Mouse (Mus musculus) forebrain, embryonic 13.5 days (tissue): ENCODE measurements around the gene Lefty2. TPM values are rescaled to one million over a fixed set of nuclear protein-coding genes. Genes with fewer than 3 reads are reported as not detected.
"Not testable (repeated sequence)": the region's sequence is repeated elsewhere in the genome, so short reads cannot be mapped to it uniquely, and the experiment has no call there.

Experiments
- ATAC-seq: fragments of 200-750 bp; cut with Nextera tagmentation; 2 replicates; pipeline ENCODE4 v1.8.0; 2017
- H3K27ac ChIP-seq: fragments of 300-500 bp; sonication (generic); 2 replicates; pipeline ENCODE4 v1.5.1; 2015; ENCODE audit warnings: inconsistent platforms, mild to moderate bottlenecking, moderate library complexity
- H3K27me3 ChIP-seq: fragments of 300-500 bp; sonication (generic); 2 replicates; pipeline ENCODE4 v1.6.1; 2015; ENCODE audit warnings: mild to moderate bottlenecking, inconsistent platforms
- H3K36me3 ChIP-seq: fragments of 300-500 bp; sonication (generic); 2 replicates; pipeline ENCODE4 v1.6.1; 2015; ENCODE audit warnings: mild to moderate bottlenecking, inconsistent platforms; ENCODE audit not compliant: poor library complexity, severe bottlenecking
- H3K4me1 ChIP-seq: fragments of 300-500 bp; sonication (generic); 2 replicates; pipeline ENCODE4 v1.6.1; 2015; ENCODE audit warnings: inconsistent platforms
- H3K4me2 ChIP-seq: fragments of 300-500 bp; sonication (generic); 2 replicates; pipeline ENCODE4 v1.6.1; 2015; ENCODE audit warnings: inconsistent platforms, mild to moderate bottlenecking, moderate library complexity
- H3K4me3 ChIP-seq: fragments of 300-500 bp; sonication (generic); 2 replicates; pipeline ENCODE4 v1.5.1; 2015; ENCODE audit warnings: mild to moderate bottlenecking, inconsistent platforms
- H3K9ac ChIP-seq: fragments of 300-500 bp; sonication (generic); 2 replicates; pipeline ENCODE4 v1.6.1; 2015; ENCODE audit warnings: mild to moderate bottlenecking, inconsistent platforms
- H3K9me3 ChIP-seq: fragments of 300-500 bp; sonication (generic); replicated peaks from 2 replicates; pipeline ENCODE4 v1.6.1; 2016; ENCODE audit warnings: inconsistent platforms
- WGBS: fragments of 180-500 bp; shearing (Covaris S2); methylation state at CpG from one replicate; pipeline ENCODE4 v1.1.7; 2015; 5-methylcytosine and 5-hydroxymethylcytosine counted together
- polyA plus RNA-seq: library from polyadenylated mRNA; unstranded; fragments of >200 nt; fragmentation: Nextera tagmentation; extraction: Ambion mirVana; gene quantifications from 2 replicates; pipeline ENCODE4 v1.2.1, GENCODE M21; 2015

Lefty2 gene
- polyA plus RNA-seq, 1 experiment from 2014 or later: 0.41 TPM

- no peaks in the 10 kb centered on the region for H3K9me3 ChIP-seq
- H3K27ac ChIP-seq: no peak overlapping the region
- no peak overlapping the region for H3K9ac ChIP-seq
- no peaks in the 10 kb centered on the region for H3K4me1 ChIP-seq
- no peaks in the 10 kb centered on the region for H3K27me3 ChIP-seq
- WGBS: 82% methylated on average over 2 of the region's 2 CpGs
- no peak overlapping the region for H3K4me3 ChIP-seq
- no peak overlapping the region for H3K4me2 ChIP-seq
- ATAC-seq: no peak
- H3K36me3 ChIP-seq: no peaks in the 10 kb centered on the region
Measured at GRCm38 (mm10) chr1:180874615-180875014, 18.3 kb upstream of the Lefty2 start.

DNA sequence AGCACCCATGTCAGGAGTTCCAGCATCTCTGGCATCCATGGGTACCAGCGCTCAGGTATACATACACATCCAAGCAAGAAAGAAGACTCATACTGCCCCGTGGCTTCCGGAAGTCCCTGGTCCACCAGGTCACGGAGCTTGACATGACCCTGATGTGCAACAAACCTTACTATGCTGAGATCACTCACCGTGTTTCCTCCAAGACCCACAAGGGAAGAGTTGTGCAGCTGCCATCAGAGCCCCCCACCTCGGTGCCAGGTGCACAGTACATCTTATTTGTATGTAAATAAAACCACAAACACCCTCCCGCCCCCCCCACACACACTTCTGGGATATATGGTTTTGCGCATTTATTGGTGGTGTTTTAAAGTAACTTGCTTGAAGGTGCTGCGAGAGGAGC is 17.8 kb upstream of the Lefty2 start:
- Histone ChIP-seq H3K4me3 (no peak overlapping the region), H3K4me2 (no peak overlapping the region), H3K27ac (no peak overlapping the region), H3K9me3 (no peaks in the 10 kb centered on the region), H3K9ac (no peak overlapping the region), H3K36me3 (no peaks in the 10 kb centered on the region), H3K27me3 (no peaks in the 10 kb centered on the region), H3K4me1 (no peaks in the 10 kb centered on the region)
- ATAC-seq: no peak
- 91% methylated on average over 9 of the region's 9 CpGs for WGBS

GRCm38 (mm10) chr1:180877466-180877865 is 15.4 kb upstream of the Lefty2 start:
- Histone ChIP-seq H3K27ac (no peak overlapping the region), H3K27me3 (no peaks in the 10 kb centered on the region), H3K4me2 (no peak overlapping the region), H3K36me3 (no peaks in the 10 kb centered on the region), H3K4me1 (no peaks in the 10 kb centered on the region), H3K4me3 (no peak overlapping the region), H3K9me3 (no peaks in the 10 kb centered on the region), H3K9ac (no peak overlapping the region)
- ATAC-seq: no peak
- WGBS: 73% methylated on average over 4 of the region's 4 CpGs

DNA sequence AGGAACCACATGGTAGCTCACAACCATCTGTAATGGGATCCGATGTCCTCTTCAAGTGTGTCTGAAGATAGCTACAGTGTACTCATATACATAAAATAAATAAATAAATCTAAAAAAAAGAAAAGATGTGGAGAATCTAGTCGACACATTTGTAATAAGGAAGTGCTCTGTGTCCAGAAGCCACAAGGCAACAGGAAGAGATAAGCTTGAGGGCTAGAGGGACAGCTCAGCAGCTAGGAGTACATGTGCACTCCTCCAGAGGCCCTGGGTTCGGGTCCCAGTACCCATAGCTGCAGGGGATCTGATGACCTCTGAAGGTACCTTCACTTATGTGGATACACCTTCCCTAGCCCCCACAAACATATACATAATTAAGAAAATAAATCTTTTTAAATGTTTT is 11.1 kb upstream of the Lefty2 start:
- no peak for ATAC-seq

GRCm38 (mm10) chr1:180883731-180884130 is 9.2 kb upstream of the Lefty2 start:
- ATAC-seq: no peak
- H3K4me1 ChIP-seq: peaks cover 7% of the 10 kb centered on the region
- no peak overlapping the region for H3K9ac ChIP-seq
- 48% methylated on average over 7 of the region's 7 CpGs for WGBS
- H3K27me3 ChIP-seq: no peaks in the 10 kb centered on the region
- no peaks in the 10 kb centered on the region for H3K36me3 ChIP-seq
- H3K4me3 ChIP-seq: no peak overlapping the region
- H3K4me2 ChIP-seq: no peak overlapping the region
- H3K27ac ChIP-seq: no peak overlapping the region
- no peaks in the 10 kb centered on the region for H3K9me3 ChIP-seq

More for the DNA sequence above, 11.1 kb upstream of the Lefty2 start:
- Histone ChIP-seq H3K9ac (no peak overlapping the region), H3K4me1 (no peaks in the 10 kb centered on the region), H3K27me3 (no peaks in the 10 kb centered on the region), H3K36me3 (no peaks in the 10 kb centered on the region), H3K27ac (no peak overlapping the region), H3K4me2 (no peak overlapping the region), H3K9me3 (no peaks in the 10 kb centered on the region), H3K4me3 (no peak overlapping the region)
- WGBS: 85% methylated on average over 3 of the region's 3 CpGs

DNA sequence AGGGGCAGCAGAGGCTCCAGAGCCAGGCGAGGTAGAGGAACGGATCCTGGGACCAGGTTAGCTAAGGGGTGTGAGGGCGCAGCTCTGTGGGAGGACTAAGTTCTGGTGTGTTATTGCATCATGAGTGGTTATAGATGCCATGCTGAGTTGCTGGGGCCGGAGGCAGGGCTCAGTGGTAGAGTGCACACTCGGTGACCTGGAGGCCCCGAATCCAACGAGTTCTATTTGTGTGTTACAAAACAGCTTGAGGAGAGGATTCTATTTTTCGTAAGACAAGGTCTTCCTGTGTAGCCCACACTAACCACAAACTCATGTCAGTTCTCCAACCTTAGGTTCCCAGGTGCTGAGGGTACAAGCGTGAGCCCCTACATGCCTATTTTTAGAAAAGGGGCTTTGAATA is 8.4 kb upstream of the Lefty2 start:
- H3K4me2 ChIP-seq: no peak overlapping the region
- no peak for ATAC-seq

DNA sequence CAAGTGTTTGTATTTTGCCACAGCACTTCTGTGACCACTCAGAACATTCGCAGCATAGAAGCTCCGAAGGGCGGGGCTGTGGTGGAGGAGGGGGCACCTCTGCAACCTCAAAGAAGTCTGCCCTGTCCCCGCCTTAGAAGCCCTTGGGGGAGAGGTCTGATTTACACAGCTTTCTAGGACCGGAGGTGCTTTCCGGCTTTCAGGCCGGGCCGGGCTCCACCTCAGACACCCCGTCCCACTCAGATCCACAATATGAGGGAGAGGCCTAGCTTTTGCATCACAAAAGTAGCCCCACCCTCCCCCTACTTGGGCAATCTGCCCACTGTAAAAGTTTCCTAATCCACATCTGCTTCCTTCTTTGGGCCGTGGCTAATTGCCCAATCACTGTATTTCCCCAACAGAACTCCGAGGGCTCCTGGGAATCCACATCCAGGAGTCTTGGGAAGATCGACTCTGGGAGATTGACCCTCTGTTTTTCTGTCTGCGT is 4.3 kb upstream of the Lefty2 start:
- Histone ChIP-seq H3K9me3 (no peaks in the 10 kb centered on the region), H3K4me2 (peak overlapping the region; percentile 40), H3K9ac (no peak overlapping the region), H3K36me3 (no peaks in the 10 kb centered on the region), H3K27me3 (peaks cover 14% of the 10 kb centered on the region), H3K4me3 (no peak overlapping the region), H3K4me1 (peaks cover 13% of the 10 kb centered on the region), H3K27ac (no peak overlapping the region)
- WGBS: 8% methylated on average over 13 of the region's 13 CpGs
- ATAC-seq: peak; percentile 68

More for the DNA sequence above, 8.4 kb upstream of the Lefty2 start:
- no peak overlapping the region for H3K9ac ChIP-seq
- H3K4me1 ChIP-seq: peaks cover 13% of the 10 kb centered on the region
- H3K36me3 ChIP-seq: no peaks in the 10 kb centered on the region
- no peak overlapping the region for H3K27ac ChIP-seq
- 86% methylated on average over 9 of the region's 9 CpGs for WGBS
- H3K9me3 ChIP-seq: no peaks in the 10 kb centered on the region
- no peaks in the 10 kb centered on the region for H3K27me3 ChIP-seq
- no peak overlapping the region for H3K4me3 ChIP-seq

- H3K9me3 ChIP-seq: no peaks in the 10 kb centered on the region
- 0 out of 2 replicates have a peak overlapping the region, but pooled peaks have one; percentile 40 for H3K4me2 ChIP-seq
- WGBS: 39% methylated on average over 7 of the region's 7 CpGs
- H3K27ac ChIP-seq: no peak overlapping the region
- 0 out of 2 replicates have a peak, but pooled peaks have one; percentile 24 for ATAC-seq
- H3K36me3 ChIP-seq: no peaks in the 10 kb centered on the region
- no peak overlapping the region for H3K9ac ChIP-seq
- H3K27me3 ChIP-seq: peaks cover 19% of the 10 kb centered on the region
- peaks cover 13% of the 10 kb centered on the region for H3K4me1 ChIP-seq
- no peak overlapping the region for H3K4me3 ChIP-seq
Measured at GRCm38 (mm10) chr1:180889172-180889571, 3.7 kb upstream of the Lefty2 start.

DNA sequence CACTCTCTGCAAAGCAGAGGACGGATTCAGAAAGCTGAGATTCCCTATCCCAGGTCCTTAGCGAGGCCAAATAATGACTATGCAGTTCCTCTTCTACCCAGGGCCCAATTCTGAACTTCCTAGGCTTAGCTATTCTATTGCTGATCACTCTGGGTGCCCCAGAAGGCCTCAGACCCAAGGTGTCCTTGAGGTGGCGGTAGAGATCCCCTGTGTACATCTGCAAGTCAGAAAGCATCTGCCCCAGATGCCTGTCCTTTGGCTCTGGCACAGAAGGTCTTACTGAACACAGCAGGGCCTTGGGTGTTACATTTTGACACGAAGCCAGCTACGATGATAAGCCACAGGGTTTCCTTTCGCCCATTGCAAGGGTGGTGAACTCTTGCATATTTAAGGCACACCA is 3.1 kb upstream of the Lefty2 start:
- no peak for ATAC-seq
- H3K4me1 ChIP-seq: peaks cover 13% of the 10 kb centered on the region
- WGBS: 39% methylated on average over 6 of the region's 6 CpGs

DNA sequence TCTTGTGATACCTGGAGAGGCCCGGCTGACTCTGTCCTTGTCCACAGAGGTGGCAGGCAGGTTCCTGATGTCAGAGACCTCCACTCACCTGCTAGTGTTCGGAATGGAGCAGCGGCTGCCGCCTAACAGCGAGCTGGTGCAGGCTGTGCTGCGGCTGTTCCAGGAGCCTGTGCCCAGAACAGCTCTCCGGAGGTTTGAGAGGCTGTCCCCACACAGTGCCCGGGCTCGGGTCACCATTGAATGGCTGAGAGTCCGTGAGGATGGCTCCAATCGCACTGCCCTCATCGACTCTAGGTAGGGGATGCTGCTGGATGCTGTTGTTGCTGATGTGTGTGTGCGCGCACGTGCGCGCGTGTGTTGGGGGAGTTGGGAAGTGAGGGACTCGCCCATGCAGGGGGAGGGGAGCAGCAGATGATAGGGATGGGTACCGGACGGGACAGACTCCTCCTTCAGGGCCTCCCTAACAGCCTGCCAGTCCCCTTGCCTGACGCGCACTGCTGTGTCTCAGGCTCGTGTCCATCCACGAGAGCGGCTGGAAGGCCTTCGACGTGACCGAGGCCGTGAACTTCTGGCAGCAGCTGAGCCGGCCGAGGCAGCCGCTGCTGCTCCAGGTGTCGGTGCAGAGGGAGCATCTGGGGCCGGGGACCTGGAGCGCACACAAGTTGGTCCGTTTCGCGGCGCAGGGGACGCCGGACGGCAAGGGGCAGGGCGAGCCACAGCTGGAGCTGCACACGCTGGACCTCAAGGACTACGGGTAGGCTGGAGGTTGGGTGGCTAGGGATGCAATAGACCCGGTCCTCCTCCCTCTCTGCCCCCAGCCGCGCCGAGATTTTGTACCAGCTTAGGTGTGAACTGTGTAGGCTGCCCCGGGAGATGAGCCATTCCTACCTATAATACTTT is 1.4 kb downstream of the Lefty2 start:
- H3K4me1 ChIP-seq, H3K36me3 ChIP-seq, H3K27ac ChIP-seq, H3K9me3 ChIP-seq, ATAC-seq: not testable (repeated sequence)
- Histone ChIP-seq H3K27me3 (peaks cover 37% of the 10 kb centered on the region), H3K4me2 (peak overlapping the region; percentile 46), H3K4me3 (peak overlapping the region; percentile 22), H3K9ac (0 out of 2 replicates have a peak overlapping the region, but pooled peaks have one; percentile 30)
- 4% methylated on average over 47 of the region's 51 CpGs for WGBS

More for the DNA sequence above, 3.1 kb upstream of the Lefty2 start:
- peaks cover 26% of the 10 kb centered on the region for H3K27me3 ChIP-seq
- no peak overlapping the region for H3K4me3 ChIP-seq
- H3K9me3 ChIP-seq: no peaks in the 10 kb centered on the region
- no peaks in the 10 kb centered on the region for H3K36me3 ChIP-seq
- H3K27ac ChIP-seq: no peak overlapping the region
- H3K9ac ChIP-seq: no peak overlapping the region
- no peak overlapping the region for H3K4me2 ChIP-seq

- WGBS: 2% methylated on average over 4 of the region's 4 CpGs
- Histone ChIP-seq H3K4me1 (peaks cover 20% of the 10 kb centered on the region), H3K27ac (no peak overlapping the region), H3K36me3 (peaks cover 3% of the 10 kb centered on the region), H3K9me3 (no peaks in the 10 kb centered on the region), H3K4me2 (no peak overlapping the region), H3K27me3 (0 out of 2 replicates have a peak, but pooled peaks cover 2% of the 10 kb centered on the region), H3K4me3 (no peak overlapping the region), H3K9ac (no peak overlapping the region)
- ATAC-seq: no peak
Measured at GRCm38 (mm10) chr1:180901107-180901506, 8.2 kb downstream of the Lefty2 start.

GRCm38 (mm10) chr1:180902915-180903314 is 10.0 kb downstream of the Lefty2 start:
- H3K4me2 ChIP-seq: no peak overlapping the region
- H3K9ac ChIP-seq: no peak overlapping the region
- no peak overlapping the region for H3K4me3 ChIP-seq
- no peaks in the 10 kb centered on the region for H3K9me3 ChIP-seq
- H3K36me3 ChIP-seq: peaks cover 21% of the 10 kb centered on the region
- H3K4me1 ChIP-seq: peaks cover 26% of the 10 kb centered on the region
- 39% methylated on average over 5 of the region's 5 CpGs for WGBS
- ATAC-seq: no peak
- no peaks in the 10 kb centered on the region for H3K27me3 ChIP-seq
- H3K27ac ChIP-seq: no peak overlapping the region
